Mouse (Mus musculus) natural killer cell, adult 2 months (primary cell): Measurements from ENCODE around the gene Exoc7.
"Not testable (repeated sequence)": the region's sequence is repeated elsewhere in the genome, so short reads cannot be mapped to it uniquely, and the experiment has no call there.

ENCODE experiments used
- DNase-seq, 2 experiments: peaks; one replicate each; pipeline ENCODE4 v3.0.0; 2022; ENCODE audit warnings: low spot score in 2 of 2

Exoc7 gene

DNA sequence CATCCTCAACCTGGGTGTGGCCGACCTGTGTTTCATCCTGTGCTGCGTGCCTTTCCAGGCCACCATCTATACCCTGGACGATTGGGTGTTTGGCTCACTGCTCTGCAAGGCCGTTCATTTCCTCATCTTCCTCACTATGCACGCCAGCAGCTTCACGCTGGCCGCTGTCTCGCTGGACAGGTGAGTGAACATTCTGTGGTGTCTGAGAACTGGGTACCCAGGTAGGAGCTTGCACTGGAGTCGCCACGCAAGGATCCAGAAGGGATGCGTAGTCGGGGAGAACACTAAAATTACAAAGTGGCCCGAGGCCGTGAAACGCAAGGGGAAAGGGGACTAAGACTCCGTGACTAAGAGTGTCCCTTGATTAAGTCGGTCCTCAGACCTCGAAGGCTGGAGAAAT is 25.4 kb downstream of the Exoc7 start:
- no peak for DNase-seq

GRCm38 (mm10) chr11:116280751-116281663 is 26.0 kb downstream of the Exoc7 start, which contains the start of gene Galr2:
TSS of gene Galr2 (plus strand) at chr11:116280939.
- DNase-seq, result no peak

DNA sequence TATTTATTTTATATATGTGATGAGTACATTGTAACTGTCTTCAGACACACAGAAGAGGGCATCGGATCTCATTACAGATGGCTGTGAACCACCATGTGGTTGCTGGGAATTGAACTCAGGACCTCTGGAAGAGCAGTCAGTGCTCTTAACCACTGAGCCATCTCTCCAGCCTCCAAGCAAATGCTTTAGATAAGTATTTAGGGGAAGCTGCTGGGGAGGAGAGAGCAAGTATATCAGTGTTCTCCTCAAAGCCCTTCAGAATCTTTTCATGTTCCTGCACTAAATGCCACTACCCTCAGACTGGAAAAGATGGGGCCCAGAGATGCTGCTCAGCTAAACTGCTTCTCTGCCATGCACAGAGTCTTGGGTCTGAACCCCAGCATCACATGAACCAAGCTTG is 29.8 kb downstream of the Exoc7 start:
- not testable (repeated sequence) for DNase-seq

DNA sequence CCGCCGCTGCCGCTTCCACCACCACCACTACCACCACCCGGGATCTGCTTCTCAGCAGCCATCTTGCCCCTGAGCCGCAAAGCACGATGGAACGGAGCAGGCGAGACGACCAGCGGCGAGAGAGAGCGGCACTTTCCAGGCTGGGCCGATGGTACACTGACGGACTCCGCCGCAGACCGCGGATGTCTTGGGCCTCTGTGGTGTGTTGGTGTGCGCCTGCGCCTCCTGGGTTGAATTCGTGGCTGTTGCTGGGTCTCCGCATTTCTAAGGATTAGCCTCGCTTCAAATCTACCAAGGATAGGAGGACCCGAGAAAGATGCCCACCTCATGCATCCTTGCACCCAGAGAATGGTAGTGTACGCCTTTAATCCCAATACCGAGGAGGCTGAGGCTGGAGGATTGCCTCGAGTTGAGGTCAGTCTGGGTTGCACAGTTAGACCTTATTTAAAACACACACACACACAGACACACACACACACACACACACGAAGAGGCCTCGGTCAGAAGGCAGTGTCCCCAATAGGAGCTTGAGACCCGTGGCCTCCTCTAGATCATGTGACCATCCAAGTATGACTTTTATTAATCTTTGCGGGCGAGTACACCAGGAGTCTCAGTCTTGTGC is 32.9 kb downstream of the Exoc7 start, which contains the start of gene Srp68:
Gene Srp68 (minus strand): TSS at position 173 of the 622 bp plus-strand sequence.
- peak; percentile 86 to 90 for DNase-seq

- no peak for DNase-seq
Observed at GRCm38 (mm10) chr11:116273469-116274044, 33.5 kb downstream of the Exoc7 start.

DNA sequence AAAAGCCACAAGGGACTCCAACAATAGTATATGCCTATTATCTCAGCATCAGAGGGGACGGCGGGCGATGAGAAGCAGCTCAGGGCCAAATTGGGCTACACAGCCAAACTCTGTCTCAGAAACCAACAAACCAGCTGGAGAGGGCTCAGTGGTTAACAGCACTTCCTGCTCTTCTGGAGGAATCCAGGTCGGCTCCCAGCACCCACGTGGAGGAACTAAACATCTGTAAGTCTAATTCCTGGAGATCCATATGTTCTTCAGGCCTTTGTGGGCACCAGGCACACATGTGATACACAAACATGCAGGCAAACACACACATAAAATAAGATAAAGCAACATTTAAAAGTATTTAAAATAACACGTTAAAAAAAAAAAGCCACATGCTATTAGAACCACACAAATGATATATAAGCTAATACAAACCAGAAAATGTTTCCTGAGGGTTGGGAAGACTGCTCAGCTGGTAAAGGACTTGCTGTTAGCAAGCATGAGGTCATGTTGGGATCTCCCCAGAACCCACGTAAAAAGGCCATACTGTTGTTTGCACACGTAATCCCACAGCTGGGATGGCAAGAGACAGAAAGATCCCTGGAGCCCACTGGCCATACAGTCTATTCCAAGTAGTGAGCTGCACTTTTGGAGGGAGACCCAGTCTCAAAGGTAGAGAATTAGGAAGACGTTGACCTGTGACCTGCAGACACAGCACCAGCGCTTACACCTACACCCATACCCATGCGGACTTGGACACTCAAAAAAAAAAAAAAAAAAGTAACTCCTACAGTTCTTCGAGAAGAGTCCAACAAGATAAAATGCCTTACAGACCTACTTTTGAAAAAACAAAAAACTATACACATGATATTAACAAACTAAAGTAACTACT is 34.2 kb downstream of the Exoc7 start:
- DNase-seq, result no peak

DNA sequence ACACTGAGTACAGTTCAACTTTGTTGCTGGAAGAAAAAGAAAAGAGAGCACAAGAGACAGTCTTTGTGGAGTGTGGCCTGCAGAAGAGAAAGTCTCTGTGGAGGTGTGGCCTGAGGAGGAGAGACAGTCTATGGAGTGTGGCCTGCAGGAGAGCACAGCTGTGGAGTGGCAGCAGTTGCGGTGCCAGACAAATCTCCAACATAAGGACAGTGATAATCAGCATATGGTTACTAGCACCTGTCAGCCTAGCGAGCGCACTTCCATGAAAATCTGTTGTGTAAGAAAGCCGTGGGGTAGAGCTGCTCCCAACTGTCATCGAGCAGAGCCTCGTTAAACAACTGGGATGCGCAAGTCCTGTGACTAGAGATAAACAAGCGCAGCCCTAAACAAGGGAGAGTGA is 37.5 kb downstream of the Exoc7 start:
- no peak for DNase-seq

DNA sequence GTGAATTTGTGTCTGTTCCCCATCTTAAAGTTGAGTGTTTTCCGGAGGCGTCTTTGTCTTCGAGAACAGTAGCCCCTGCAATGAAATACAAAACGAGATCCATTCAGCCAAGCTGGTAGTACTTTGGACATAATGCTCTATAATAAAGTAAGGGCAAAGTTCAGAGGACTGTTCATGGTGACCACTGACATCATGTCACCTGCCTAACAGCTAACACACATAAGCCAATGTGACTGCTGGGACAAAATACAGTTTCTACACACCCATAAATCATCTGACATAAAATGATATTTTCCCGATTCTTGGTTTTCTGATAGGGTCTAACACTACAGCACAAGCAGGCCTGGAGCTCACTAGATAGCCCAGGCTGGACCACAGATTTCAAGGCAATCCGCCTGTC is 38.7 kb downstream of the Exoc7 start:
- DNase-seq, result no peak

GRCm38 (mm10) chr11:116267637-116268036 is 39.4 kb downstream of the Exoc7 start:
- no peak for DNase-seq

DNA sequence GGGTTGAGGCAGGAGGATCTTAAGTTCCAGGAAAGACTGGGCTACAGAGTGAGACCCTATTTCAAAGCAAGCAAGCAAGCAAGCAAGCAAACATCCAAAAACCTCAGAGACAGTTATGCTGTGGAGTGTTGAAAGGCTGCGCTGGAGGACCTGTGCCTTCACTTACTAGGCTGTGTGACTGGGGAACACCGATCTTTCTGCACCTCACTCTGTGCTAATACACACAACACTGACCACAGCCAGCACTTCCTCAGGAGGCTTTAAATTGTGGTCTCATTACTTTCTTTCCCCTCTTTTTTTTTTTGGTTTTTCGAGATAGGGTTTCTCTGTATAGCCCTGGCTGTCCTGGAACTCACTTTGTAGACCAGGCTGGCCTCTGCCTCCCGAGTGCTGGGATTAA is 41.2 kb downstream of the Exoc7 start:
- no peak for DNase-seq

GRCm38 (mm10) chr11:116265352-116265751 is 41.7 kb downstream of the Exoc7 start:
- peak in 1 of 2 experiments; percentile 13 for DNase-seq

DNA sequence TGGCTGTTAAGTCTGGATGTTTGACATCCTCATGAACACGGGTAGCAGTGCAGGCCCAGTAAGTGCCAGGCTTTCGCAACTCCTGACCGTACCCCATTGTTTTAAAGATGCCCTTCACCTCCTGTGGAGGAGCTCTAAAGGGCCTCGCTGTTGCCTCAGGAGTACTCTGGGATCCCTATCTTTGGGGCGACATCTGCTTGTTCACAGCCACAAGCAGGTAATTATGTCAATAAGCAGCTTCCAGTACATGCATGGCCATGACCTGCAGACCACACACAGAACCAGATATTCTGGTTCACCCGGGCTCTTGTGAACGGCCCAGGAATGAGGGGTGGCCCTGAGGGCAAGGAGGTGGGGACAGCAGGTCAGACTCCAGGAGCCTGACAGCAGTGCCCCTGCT is 46.8 kb downstream of the Exoc7 start:
- DNase-seq, result no peak

GRCm38 (mm10) chr11:116259461-116259860 is 47.6 kb downstream of the Exoc7 start:
- no peak for DNase-seq

DNA sequence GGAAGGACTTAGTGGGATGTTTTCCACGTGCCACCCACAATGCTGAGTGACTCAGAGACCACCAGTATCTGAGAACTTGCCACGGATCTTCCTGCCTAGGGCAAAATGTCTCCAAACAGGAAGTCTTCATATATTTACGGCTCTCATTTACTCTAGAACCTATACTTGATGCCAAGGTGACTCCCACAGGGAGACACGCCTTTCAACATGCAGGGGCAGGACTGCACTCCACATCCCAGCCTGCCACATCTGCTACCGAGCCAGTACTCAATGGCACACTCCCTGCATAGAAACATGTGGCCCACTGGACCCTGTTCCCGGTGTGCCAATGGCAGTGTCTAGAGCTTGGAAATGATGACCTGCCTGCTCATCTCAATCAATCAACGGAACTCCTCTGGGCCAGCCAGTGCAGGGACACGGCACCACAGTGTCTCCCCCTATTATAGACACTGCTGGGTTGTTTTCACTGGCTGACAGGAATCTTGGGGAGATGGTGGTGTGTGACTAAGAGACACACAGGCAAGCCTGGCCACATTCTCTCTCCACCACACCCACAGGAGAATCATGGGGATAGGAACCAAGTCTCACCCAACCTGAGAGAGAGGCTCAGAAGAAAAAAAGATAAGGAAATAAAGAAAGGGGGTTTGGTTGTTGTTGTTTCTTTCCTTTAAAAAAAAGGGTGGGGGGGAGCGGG is 50.9 kb downstream of the Exoc7 start:
- DNase-seq, result no peak

GRCm38 (mm10) chr11:116255090-116255981 is 51.7 kb downstream of the Exoc7 start:
- DNase-seq, result no peak

DNA sequence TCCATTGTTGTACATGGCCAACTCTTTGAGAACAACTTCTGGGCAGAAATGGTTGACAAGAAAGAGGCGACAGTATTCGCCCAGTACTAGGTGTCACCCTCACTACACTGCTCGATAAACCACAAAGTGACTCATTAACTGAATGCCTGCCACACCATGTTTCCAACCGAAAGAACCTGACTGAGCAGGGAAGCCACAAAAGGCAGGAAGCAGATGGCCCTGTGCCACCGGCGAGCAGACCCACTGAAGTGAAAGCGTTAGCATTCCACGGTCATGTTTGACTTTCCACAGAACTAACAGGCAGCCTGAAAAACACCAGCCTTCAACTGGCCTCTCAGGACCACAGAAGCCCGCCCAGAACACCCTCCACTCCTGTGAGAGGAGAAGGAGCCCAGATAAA is 52.4 kb downstream of the Exoc7 start:
- peak; percentile 47 to 71 for DNase-seq

- no peak for DNase-seq
Observed at GRCm38 (mm10) chr11:116253076-116253600, 53.9 kb downstream of the Exoc7 start.

DNA sequence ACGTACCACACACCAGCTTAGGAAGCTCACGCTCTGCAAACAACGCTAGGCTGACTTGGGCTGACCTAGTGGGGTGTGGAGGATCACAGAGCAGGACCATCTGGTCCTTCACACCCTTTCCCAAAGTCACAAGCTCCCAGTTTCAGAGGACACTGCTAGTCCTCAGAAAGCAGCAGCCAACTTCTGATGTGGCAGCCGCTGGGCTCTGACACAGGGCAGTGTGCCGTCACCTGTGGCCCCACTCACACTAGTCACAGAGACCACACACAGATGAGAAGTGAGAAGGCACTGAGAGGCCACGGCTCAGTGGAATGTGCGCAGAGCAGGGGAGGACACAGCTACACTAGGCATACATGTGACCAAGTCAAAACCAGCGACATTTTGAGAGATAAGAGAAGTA is 56.1 kb downstream of the Exoc7 start:
- DNase-seq, result no peak

GRCm38 (mm10) chr11:116247502-116248222 is 59.4 kb downstream of the Exoc7 start:
- no peak for DNase-seq
